8 mouse cellular contexts compared by ENCODE assay signal in genomic region chr5:20701483-20702421, GRCm38 (mm10).
A peak's percentile ranks its signal among the peaks of the same experiment; 100 is the strongest.
DNase-seq lines count a peak whose midpoint lies in the region; ATAC-seq lines count a peak whose summit lies in the region.

No protein-coding gene starts in this region.

- H3K4me2 ChIP-seq in intestine, embryonic 16.5 days (ENCODE audit: low read depth, low read length), result peak overlapping the region; percentile 81

- no peaks in the 10 kb centered on the region for H3K36me3 ChIP-seq in intestine, embryonic 16.5 days (ENCODE audit: control insufficient read depth, insufficient read depth, low read length)
- no peaks in the 10 kb centered on the region for H3K36me3 ChIP-seq in midbrain, embryonic 10.5 days

- H3K9ac ChIP-seq in intestine, embryonic 16.5 days (ENCODE audit: low read depth, low read length), result peak overlapping the region; percentile 81

- peak; percentile 96 for ATAC-seq in intestine, embryonic 16.5 days

- peak overlapping the region; percentile 87 for H3K27ac ChIP-seq in intestine, embryonic 16.5 days (ENCODE audit: low read length)
- H3K27ac ChIP-seq in midbrain, embryonic 10.5 days (replicated peaks), result peak overlapping the region; percentile 97

- no peaks in the 10 kb centered on the region for H3K9me3 ChIP-seq in intestine, embryonic 16.5 days (ENCODE audit: control insufficient read depth, low read length)
- no peaks in the 10 kb centered on the region for H3K9me3 ChIP-seq in midbrain, embryonic 10.5 days (replicated peaks)

- intact Hi-C loops in left cerebral cortex, postnatal 36 days (cut with DNase I), result loop anchor here (5.0 kb wide), 2 partner anchors 1179 to 1269 kb away; no protein-coding TSS in a partner anchor

- H3K4me1 ChIP-seq in intestine, embryonic 16.5 days (ENCODE audit: control insufficient read depth, insufficient read depth, low read length), result no peaks in the 10 kb centered on the region
- H3K4me1 ChIP-seq in midbrain, embryonic 10.5 days, result peaks cover 16% of the 10 kb centered on the region

- H3K4me3 ChIP-seq in intestine, embryonic 16.5 days (ENCODE audit: low read length), result peak overlapping the region; percentile 71
- H3K4me3 ChIP-seq in midbrain, embryonic 10.5 days, result peak overlapping the region; percentile 76

- no peaks in the 10 kb centered on the region for H3K27me3 ChIP-seq in intestine, embryonic 16.5 days (replicated peaks; ENCODE audit: control insufficient read depth, insufficient read depth, low read length)
- H3K27me3 ChIP-seq in midbrain, embryonic 10.5 days (ENCODE audit: low read depth, poor library complexity, severe bottlenecking), result no peaks in the 10 kb centered on the region

- DNase-seq in adrenal gland, adult 2 months, result peak; percentile 94
- peak; percentile 90 for DNase-seq in embryo, embryonic 11 days
- DNase-seq in gastrocnemius, postnatal 4 days (ENCODE audit: low spot score in 2 of 2), result peak; percentile 79 to 88
- peak; percentile 88 to 91 for DNase-seq in left cerebral cortex, postnatal 36 days (ENCODE audit: low spot score in 2 of 2)
- peak; percentile 91 for DNase-seq in midbrain, embryonic 10.5 days (ENCODE audit: low spot score)
- DNase-seq in right cerebral cortex, postnatal 36 days (ENCODE audit: low spot score in 2 of 2), result peak; percentile 86 to 88
- DNase-seq in urinary bladder, postnatal 4 days (ENCODE audit: low spot score in 2 of 2), result peak; percentile 85 to 86

- under 1% methylated on average over 49 of the region's 57 CpGs for WGBS in intestine, embryonic 16.5 days
- under 1% methylated on average over 53 of the region's 57 CpGs for WGBS in midbrain, embryonic 10.5 days

Comparison
In these comparisons a context has a peak if more than half of its experiments do, and no peak if none do; other contexts are left out.
1. Peak in every context shown above with its lines: DNase-seq, ATAC-seq, H3K4me3 ChIP-seq and H3K27ac ChIP-seq.